Mouse (Mus musculus): ENCODE measurements around the gene Vps39.

DNA sequence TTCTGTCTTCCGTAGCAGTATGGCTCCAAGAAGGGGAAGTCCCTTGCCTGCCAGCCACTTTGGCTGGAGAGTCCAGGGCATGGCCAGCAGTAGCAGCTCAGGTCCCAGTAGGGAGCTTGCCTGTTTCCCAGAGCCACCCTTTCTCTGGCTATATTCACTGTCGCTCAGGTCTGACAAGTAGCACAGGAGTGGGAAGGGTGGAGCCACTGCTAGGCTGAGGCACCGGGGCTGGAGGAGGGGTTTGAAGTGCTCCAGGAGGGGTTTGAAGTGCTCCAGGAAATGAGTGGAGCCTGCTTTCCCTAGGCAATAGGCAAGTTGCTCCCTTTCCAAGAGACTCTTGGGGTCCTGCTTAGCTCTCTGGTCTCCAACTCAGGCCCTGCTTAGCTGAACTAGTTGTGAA, 39.0 kb downstream of the Vps39 start, which contains the start of gene Pla2g4f:
- TF ChIP-seq CTCF (IDR thresholded peaks at IDR 0.05; ENCODE audit: control insufficient read depth, insufficient read depth, insufficient replicate concordance, low read depth, low read length) (no peak), POLR2A (IDR thresholded peaks at IDR 0.05; ENCODE audit: control insufficient read depth, low read depth, low read length) (no peak)

Data from testis, adult 2 months (tissue).